Mouse (Mus musculus) urinary bladder, postnatal 14 days (tissue): ENCODE results near the gene Prep.
"Not testable (repeated sequence)": the region's sequence is repeated elsewhere in the genome, so short reads cannot be mapped to it uniquely, and the experiment has no call there.

Experiments used
- DNase-seq: peaks from one replicate; pipeline ENCODE4 v3.0.0; 2021; ENCODE audit warnings: low spot score

The Prep gene

DNA sequence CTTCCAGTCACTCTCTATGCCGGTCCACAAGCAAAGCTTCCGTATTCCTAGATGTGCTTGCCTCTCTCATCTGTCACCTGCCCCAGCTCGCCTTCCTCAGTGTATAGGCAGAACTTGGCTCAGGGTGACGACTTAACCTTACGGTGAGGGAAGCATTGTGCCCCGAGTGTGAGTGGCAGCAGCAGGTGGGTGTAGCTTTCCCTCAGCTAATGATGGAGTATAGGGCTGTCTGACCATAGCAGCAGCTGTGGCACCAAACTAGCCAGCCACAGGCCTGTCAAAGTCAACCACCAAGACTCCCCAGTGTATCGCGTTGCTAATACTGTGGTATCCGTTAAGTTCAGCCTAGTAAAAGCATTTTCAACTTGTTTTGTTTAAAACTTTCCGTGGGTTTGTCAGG lies 9.6 kb downstream of the Prep start:
- DNase-seq: no peak

DNA sequence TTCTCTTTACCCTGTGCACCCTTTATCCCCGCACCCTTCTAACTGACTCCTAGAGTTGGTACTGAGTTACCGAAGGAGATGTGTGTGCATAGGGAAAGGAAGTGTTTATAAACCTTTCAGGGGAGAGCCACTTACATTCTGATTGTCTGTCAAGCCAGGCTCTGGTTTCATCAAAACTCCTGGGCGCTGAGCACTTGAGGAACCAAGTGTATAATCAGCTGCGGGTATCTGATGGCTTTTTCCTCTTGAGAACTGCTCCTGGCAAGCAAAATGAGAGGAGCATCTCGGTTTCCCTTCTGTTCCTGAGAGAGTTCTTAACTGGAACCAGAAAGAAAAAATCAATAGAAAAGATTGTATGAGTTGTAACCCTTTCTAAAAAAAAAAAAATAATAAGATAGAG lies 10.3 kb downstream of the Prep start:
- DNase-seq: no peak

DNA sequence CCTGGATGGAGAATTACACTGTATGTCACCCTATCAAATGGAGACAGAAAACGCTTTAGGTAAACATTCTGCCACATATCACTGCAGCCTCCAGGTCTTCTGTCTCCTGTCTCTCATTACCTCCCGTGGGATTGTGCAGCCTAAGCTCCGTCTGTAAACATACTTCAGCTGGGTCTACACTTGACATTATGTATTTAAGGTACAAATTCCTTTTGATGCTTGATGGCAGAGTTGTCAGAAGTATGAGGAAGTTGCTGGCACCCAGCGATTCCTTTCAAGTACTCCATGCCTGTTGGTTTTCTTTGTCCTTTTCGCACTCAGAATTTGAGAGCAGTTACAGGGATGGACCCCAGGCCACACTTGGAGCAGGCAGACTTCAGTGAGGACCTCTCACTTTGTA lies 12.8 kb downstream of the Prep start:
- no peak for DNase-seq

DNA sequence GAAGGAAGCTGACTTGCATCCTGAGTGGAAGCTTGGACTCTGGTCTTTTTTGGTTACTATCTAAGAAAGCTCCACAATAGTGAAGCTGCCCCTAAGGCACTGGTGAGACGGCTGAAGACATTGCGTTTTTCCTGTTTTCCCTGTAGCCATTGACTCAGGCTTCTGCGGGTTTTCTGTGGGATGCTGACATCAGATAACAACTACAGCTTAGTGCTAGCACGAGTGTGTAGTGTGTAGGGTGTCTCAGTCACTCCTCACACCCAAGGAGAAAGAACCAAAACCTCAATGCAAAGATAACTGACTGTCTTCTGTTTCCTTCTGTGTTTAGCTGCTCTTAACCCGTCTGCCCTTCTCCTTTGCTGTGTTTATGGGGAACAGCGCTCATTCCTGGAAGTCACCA lies 13.5 kb downstream of the Prep start:
- DNase-seq: no peak

DNA sequence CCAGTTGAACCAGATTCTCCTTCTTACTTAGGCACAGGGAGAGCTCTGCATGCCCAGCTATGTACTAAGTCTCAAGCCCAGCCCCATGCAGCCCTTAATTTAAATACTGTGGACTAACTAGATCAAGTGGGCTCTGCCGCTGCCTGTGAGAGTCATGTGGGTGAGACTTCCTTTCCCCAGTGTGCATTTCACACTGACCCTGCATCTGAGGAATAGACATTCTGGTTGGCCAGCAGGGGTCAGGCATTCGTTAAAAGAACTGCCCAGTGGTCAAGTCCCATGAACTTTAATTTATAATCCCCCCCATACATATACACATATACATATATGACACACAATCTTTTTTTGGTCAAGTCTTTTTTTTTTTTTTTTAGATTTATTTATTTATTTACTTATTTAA lies 15.7 kb downstream of the Prep start:
- no peak for DNase-seq

DNA sequence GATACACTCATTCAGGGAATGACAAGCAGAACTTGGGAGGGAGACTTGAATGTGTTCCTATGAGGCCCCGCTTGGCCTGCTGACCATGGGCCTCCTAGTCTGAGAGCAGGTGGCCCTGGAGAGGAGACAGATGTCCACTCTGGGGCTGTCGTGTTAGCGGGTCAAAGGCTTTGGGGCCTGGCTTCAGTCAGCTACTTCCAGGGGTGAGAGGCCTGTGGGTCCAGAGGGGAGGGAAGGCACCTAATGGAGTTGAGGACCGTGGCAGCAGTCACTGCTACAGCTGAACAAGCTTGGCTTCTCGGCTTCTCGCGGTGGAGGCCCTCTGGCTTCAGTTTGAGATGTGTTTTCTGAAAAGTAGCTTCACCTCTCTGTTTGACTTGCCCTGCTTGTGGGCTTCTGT lies 17.0 kb downstream of the Prep start:
- DNase-seq: not testable (repeated sequence)

DNA sequence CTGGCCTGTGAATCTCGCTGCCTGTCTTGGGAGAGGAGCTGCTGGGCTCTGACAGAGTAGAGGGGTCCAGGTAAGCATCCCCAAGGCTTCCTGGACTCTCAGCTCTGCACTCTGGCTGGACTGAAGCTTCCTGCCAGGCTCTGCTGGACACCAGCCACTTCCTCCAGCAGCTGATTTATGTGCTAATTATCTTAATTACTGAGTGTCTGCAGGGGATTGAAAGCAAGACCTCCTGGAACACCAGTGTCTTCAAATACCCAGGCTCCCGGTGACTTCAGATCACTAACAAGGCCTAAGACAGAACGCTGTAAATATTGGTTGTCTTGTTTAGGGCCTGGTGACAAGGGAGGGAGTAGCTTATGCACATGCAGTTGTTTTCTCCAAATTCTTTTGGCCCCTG lies 17.5 kb downstream of the Prep start:
- no peak for DNase-seq

DNA sequence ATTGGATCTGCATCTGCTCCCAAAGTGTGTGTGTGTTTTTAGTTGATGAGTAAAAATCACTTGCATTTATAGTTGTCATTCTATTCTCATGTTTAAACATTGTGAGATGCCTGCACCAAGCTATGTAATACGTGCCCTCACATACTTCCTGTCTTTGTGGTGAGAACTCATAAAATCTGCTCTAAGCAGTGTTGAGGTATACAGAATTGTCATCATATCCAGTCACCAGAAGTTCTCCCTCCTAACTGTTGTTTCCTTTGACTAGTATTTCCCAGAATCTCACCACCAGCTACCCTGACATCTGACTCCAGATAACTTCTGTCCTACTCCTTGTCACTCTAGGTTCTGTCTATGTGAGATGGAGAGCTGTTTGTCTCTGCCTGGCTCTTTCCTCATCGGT lies 18.3 kb downstream of the Prep start:
- DNase-seq: no peak

DNA sequence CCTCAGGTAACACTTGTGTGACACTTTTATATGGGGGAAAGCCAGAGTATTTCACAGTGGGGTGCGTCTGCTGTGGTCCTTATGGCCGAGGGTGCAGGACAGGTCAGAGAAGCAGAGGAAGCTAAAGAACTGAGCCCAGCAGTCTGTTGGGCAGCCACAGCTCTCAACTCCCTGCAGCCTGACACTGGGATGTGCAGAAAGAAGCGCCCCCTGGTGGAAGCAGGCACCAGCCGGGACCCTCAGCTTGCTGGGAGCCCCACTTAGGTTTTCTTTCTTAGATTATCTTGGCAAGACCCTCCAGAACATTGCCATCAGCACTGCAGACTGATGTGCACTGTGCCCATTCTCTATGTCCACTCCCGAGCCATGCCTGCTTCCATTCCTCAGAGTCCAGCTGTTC lies 19.6 kb downstream of the Prep start:
- DNase-seq: no peak

DNA sequence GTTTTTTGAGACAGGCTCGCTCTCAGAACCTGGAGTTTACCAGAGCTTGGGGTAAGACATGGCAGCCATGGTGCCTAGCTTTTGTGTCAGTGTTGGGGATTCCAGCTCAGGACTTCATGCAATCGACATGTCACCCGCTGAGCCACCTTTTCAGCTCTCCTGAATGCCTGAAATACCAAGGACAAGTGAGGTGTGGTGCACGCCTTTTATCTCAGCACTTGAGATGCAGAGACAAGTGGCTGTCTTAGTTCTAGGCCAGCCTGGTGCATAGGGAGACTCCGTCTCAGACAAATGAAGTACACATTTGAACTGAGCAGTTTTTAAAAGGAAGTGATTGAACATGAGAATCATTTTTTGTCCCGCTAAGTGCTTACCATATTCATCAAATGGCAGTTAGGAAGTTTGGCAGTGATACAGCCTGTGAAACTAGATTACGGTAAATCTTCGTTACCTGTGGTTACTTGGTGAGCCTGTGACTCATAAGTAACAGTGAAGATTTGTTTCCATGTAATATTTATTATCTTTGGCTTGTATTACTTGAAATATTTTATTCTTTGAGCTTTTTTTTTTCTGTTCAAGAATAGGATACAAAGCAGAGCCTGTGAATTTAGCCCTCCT lies 24.6 kb downstream of the Prep start:
- DNase-seq: no peak

DNA sequence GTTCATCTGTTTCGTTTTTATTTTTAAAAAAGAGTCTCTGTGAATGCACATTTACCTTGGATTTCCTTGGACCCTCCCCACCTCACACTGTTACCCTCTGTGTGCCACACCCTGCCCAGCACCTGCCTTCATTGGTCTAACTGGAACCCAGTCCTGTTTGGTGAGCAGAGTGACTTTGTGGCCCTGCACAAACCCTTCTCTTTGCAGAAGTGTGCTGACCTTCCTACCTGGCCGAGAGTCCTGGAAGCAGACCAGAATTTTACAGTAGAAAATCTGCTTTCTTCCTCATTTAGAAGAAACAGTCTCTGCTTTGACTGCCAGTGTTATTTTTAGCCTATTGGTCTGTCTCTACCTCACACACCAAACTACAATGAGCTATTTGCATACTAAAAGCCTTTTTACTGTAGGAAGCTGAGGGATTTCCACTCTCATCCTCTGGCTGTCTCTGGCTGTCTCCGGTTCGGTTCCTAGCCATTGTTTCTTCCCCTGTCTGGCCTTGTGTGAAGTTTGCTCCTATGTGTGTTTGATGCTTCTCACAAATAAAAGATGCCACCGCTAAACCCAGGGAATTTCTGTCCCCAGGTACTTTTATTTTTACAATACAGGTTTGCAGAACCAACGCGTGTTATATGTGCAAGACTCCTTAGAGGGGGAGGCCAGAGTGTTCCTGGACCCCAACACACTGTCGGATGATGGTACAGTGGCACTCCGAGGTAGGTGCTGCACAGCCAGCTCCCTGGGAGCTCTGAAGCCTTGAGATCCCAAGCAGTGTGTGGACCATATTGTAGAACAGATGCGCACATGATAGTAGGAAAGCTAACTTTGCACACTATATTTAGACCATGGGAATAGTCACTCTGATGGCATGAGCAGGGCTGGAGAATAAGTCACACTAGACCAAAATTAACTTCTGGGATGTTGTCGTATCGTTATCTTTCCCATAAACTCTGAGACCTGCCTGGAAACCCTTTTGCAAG lies 25.4 kb downstream of the Prep start:
- no peak for DNase-seq

DNA sequence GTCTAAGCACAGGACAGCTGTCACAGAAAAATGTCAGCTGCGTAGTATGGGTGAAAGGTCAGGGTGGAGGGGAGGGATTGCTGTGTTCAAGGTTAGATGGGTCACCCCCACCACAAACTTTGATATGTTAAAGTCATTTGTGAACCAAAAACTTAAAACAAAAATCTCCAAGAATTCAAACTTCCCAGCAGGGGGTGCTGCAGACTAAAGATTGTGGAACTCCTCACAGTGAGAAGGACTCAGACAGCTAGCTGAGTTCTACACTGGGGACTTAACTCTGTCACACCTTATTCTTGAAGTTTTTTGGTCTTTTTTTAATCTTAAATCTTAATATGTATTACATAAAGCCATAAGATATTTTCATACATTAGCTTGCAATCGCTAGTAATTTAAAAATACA lies 31.7 kb downstream of the Prep start:
- peak; percentile 9 for DNase-seq

DNA sequence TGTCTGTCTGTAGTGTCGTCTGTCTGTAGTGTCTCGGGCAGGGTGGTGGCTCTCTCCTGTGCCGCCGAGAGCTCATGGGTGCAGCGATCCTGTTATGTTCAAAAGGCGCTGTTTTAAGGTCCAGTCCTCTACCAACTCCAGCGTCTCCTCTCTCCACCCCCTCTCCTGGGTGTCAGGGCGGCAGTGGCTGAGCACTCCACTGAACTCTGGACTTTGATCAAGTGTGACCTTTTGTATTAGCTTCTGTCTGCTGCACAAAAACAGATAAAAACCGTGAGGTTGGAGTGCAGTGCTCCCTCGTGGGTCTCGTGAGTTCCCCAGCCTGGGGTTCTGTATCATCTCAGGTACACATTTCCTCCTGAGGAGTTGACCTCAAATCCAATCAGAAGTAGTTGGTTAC lies 33.5 kb downstream of the Prep start:
- no peak for DNase-seq

DNA sequence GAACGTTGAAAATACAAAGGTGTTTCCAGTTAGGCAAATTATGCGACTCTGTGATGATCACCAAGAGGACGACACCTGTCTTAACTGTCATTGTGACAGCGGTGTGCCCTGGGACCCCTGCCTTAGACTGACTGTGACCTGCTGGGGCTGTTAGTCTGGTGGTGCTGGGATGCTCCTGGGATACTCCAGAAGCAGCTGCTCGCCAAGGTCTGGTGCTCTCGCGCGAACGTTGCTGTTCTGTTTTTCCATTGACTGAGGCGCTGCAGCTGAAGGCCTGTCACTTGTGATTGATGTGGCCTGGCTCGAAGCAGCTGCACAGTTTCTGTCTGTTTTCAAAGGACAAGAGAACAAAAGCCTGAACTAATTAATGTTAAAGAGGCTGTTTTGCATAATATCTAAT lies 36.2 kb downstream of the Prep start:
- DNase-seq: no peak

DNA sequence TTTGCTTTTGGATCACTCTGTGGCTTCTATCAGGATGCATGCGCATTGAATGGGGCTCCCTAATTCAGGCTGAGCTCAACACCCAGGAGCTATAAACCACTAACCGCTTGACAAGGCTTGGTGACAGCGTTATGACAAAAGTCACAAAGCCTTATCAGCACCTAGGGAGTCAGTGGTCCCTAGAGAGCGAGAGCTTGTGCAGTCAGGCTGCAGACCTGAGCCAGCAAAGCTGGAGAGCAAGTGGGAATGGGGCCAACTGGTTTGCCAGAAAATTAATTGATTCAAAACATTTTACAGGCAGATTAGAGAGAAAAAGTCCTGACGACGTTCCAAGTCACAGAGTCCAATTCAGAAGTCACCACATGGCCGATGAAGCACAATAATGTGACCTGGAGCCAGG lies 37.1 kb downstream of the Prep start:
- peak; percentile 27 for DNase-seq

DNA sequence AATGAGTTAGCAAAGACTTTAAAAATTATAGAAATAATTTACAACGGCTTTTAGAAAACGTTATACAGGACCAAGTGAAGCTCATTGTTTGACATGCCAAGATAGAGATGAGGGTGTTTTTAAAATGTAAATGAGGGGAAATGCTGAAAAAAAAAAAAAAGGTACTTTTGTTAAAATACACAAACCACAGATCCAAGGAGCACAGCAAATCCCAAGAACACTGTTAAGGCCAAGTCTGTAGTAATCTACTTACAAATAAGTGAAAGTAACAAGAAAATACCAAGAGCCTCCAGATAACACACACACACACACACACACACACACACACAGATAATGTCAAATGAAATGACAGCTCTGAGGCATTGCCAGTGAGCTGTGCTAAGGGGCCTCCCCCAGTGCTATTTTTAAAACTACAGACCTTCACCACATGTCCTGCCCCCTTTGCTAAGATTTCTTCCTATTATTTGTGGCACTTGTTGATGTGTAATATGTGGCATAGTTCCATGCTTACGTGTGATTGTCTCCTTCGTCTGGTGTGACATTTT lies 37.6 kb downstream of the Prep start:
- DNase-seq: no peak

DNA sequence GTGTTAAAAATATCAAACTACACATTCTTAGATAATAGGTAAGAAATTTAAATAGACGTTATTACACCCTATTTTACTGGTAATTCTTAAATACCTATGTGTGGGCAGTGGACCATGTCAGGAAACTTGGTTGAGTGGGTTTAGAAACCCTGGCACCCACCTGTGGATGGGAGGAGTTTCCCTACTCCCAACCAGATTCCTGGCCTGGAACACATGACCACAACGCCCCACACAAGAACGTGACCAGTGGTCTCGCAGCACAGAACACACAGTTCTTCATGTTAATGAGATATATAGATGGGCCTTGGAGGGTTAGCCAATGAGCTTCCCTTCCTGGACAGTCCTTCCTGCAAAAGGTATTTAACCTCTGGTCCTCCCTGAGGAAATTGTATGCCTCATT lies 39.5 kb downstream of the Prep start:
- DNase-seq: no peak

DNA sequence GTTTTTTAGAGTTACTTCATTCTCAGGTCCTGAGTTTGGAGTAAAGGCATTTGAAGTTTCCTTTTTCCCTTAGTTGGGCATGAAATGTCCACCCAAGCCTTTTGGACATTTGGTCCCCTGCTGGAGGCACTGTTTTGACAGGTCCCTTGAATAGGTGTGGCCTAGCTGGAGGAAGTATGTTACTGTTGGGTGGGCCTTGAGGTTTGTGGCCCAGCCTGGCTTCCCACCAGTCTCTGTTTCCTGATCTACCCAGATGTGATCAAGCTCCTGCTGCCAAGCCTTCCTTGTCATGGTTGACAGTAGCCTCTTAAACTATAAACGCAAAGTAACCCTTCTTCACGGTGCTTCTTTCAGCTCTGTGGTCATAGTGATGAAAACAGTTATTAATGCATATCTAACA lies 40.3 kb downstream of the Prep start:
- DNase-seq: no peak

DNA sequence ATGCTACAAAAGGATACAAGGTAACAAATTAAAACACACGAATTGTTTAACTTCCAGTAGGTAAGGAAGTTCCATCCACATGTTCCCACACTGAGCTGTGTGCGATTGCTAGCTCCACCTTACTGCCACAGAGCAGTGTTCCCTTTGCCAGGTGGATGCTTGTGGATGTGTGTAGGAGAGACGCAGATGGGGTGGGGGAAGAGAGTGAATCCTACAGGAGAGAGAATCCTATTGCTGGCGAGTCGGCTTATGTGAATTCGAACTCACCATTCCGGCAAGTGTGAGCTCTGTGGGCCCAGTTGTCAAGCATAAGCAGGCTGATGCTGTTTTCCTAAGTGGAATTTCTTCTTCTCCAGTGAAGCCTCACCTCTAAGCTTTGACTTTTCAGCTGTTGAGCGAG lies 42.0 kb downstream of the Prep start:
- no peak for DNase-seq

DNA sequence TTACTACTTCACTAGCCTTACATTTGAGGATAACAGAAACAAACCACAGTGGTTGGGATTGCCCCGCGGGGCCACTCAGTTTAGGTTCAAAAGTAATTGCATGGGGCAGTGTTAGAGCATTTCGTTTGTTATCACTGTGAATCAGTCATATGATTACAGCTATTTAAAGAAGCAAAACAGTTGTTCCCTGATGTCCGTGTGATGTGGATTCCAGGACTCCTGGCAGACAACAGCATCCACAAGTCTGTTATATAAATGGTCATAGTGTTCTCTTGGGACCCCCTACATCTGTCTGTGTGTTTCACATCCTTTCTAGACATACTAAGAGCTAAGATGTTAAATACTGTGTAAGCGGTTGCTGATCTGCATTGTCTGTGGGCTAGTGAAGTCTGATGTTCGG lies 43.0 kb downstream of the Prep start:
- DNase-seq: no peak

DNA sequence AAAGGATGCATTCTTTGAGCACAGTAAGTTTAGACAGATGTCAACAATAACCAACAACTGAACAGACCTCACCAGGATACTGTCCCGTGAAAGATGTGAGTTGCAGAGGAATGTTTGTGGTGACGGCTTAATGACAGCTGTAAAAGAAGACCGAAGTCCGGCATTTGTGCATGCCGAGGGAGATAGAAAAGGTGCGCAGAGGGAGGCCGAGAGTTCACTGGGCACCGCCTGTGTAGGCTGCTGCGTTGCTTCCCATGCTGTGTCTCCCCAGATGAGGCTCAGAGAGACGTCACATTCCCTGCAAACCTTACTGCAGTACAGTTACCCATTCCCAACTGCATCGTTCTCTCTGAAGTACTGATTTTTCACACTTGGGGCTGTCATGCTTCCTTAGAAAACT lies 45.9 kb downstream of the Prep start:
- no peak for DNase-seq

DNA sequence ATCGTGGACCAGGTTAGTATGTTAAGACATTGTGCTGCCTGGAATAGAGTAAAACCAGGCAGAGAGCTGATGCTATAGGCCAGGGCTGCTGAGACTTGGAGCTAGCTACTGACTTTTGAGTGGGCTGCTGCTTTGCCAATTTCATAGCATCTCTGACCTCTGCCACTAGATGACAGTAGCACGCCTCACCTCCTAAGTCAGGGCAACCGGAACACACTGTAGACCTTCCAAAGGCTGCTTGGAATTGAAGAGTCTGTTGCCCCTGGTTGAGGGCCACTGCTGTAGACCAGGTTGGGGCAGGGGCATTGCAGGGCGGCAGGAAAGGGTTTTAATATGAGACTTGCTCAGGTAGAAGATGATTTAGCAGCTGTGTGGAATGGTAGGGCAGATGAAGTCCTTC lies 47.5 kb downstream of the Prep start:
- DNase-seq: no peak

DNA sequence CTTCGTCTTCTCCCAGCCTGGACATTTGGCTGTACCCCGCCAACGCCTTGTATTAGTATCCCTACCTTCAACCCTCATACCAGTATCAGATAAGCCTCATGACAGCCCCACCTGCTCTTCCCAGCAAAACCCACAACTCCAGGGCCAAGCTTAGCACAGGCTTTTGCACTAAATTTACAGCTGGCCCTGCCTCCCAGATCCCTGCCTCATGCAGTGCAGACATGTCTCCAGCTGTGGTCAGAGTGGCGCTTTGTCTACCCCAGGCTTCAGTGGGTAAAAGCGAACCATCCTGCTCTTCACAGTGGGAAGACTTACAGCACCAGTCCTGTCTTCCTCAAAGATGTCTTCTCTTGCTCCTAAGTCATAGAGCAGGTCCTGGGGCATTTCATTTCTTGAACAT lies 49.8 kb downstream of the Prep start:
- DNase-seq: no peak

DNA sequence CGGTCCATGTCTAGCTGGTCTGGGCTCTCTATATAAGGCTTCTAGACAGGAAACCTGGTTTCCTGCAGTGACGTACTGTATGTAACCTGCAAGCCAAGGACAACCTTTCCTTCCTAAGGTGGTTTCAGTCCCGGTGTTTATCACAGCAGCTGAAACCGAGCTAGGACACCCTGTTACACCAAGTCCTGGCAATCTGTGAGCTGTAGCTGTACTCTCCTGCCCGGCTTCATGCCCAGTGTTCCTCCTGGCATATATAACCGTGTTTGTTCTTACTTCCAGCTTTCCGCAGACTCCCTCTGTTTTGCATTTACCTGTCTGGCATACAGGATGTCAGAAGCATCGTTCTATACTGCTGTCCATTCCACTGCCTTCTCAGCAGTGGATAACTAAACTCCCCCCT lies 51.4 kb downstream of the Prep start:
- no peak for DNase-seq
